Mouse (Mus musculus) spleen, adult 2 months (tissue): ENCODE results near the gene Synpo2. TPM values are rescaled to one million over a fixed set of nuclear protein-coding genes. Genes with fewer than 3 reads are reported as not detected.

Source experiments
- DNase-seq, 2 experiments: peaks; one replicate each; pipeline versions ENCODE4 v3.0.0 to v3.0.0-alpha.2; 2012 to 2021; ENCODE audit warnings: low spot score in 2 of 2, low read depth in 1 of 2
- H3K27ac ChIP-seq: fragments of 200-500 bp; 2 replicates; pipeline ENCODE4 v1.5.1; 2012; ENCODE audit warnings: low read length, inconsistent platforms; ENCODE audit not compliant: insufficient read depth
- H3K27me3 ChIP-seq: fragments of 200-500 bp; 2 replicates; pipeline ENCODE4 v1.6.1; 2012; ENCODE audit warnings: mild to moderate bottlenecking, moderate library complexity, low read length, inconsistent platforms; ENCODE audit not compliant: control insufficient read depth, insufficient read depth
- H3K36me3 ChIP-seq: fragments of 200-500 bp; 2 replicates; pipeline ENCODE4 v1.6.1; 2012; ENCODE audit warnings: mild to moderate bottlenecking, low read length, inconsistent platforms; ENCODE audit not compliant: control insufficient read depth, insufficient read depth
- H3K4me1 ChIP-seq: fragments of 200-500 bp; 2 replicates; pipeline ENCODE4 v1.6.1; 2011; ENCODE audit warnings: inconsistent platforms; ENCODE audit not compliant: control insufficient read depth, insufficient read depth, insufficient read length
- H3K4me3 ChIP-seq: fragments of 200-500 bp; 2 replicates; pipeline ENCODE4 v1.5.1; 2011; ENCODE audit warnings: mild to moderate bottlenecking, inconsistent platforms; ENCODE audit not compliant: insufficient read depth, insufficient read length; ENCODE audit errors: extremely low read depth
- CTCF ChIP-seq: fragments of 200-500 bp; IDR thresholded peaks from 2 replicates; pipeline ENCODE4 v1.5.1; 2011; ENCODE audit warnings: mild to moderate bottlenecking, inconsistent platforms; ENCODE audit not compliant: insufficient read depth, insufficient read length, insufficient replicate concordance; ENCODE audit errors: extremely low read depth
- POLR2A ChIP-seq: fragments of 200-500 bp; IDR thresholded peaks from 2 replicates; pipeline ENCODE4 v1.6.1; 2011; ENCODE audit warnings: low read depth, low read length, inconsistent platforms
- WGBS: fragments of 180-500 bp; shearing (Covaris S2); methylation state at CpG from one replicate; pipeline ENCODE4 v1.1.7; 2018; 5-methylcytosine and 5-hydroxymethylcytosine counted together
- polyA plus RNA-seq: library from polyadenylated mRNA; depleted of rRNA; stranded (reverse); fragments of >200 nt; gene quantifications from 2 replicates; pipeline ENCODE4 v1.2.3, GENCODE M21; 2012

Gene Synpo2
- polyA plus RNA-seq, 1 experiment, result 7.8 TPM

DNA sequence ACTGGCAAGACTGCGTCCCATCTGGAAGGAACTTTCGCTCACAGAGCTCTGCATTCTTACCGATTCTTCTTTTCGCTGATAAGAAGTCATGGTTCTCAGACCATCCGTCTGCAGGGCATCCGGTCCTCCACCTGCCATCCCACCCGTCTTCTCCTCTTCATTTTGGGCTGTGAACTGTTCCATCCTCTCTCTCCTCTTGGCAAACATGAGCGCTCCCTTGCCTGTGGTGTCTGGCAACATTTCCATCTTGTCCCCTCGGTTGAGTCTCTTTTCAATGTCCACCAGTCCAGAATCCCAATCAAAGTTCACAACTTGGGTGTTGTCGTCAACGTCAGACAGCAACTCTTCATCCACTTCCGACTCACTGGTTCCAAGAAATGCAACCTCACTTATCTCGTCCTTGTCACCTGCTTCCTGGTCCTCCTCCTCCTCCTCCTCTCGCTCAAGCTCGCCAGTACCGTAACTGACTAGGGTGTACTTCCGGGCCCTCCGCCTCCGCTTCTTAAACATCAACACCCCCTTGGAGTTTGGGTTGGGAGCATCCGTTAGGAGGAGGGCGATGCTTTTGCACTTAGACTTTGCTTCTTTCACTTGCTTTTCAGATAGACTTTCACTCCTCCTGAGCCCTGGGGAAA is 121.8 kb downstream of the Synpo2 start:
- no peaks in the 10 kb centered on the region for H3K36me3 ChIP-seq
- no peak overlapping the region for H3K27ac ChIP-seq
- H3K4me3 ChIP-seq, result no peak overlapping the region
- TF ChIP-seq POLR2A (no peak), CTCF (no peak)
- no peak for DNase-seq
- no peaks in the 10 kb centered on the region for H3K4me1 ChIP-seq
- whole genome bisulfite sequencing, result 89% methylated on average over 21 of the region's 21 CpGs
- H3K27me3 ChIP-seq, result no peaks in the 10 kb centered on the region

DNA sequence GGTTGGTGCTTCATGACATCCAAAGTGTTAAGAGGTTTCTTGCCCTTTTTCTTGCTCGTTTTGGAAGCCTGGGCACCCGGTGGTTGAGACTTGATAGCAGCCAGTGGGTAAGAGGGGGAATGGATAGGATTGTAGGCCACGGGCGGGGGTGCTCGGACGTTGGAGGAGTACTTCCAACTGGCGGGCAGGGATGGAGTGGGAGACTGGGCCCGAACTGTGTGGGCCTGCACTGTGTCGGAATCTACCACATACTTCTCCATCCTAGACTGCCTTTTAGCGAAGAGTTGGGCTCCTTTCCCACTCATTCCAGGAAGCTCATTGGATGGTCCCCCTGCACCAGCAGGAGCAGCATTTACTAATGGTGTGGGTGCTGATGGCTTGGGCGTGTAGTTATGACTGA is 123.2 kb downstream of the Synpo2 start:
- 94% methylated on average over 11 of the region's 11 CpGs for WGBS
- H3K4me1 ChIP-seq, result no peaks in the 10 kb centered on the region
- no peak for DNase-seq
- TF ChIP-seq CTCF (no peak), POLR2A (no peak)
- no peak overlapping the region for H3K27ac ChIP-seq
- no peaks in the 10 kb centered on the region for H3K27me3 ChIP-seq
- no peak overlapping the region for H3K4me3 ChIP-seq
- H3K36me3 ChIP-seq, result no peaks in the 10 kb centered on the region

DNA sequence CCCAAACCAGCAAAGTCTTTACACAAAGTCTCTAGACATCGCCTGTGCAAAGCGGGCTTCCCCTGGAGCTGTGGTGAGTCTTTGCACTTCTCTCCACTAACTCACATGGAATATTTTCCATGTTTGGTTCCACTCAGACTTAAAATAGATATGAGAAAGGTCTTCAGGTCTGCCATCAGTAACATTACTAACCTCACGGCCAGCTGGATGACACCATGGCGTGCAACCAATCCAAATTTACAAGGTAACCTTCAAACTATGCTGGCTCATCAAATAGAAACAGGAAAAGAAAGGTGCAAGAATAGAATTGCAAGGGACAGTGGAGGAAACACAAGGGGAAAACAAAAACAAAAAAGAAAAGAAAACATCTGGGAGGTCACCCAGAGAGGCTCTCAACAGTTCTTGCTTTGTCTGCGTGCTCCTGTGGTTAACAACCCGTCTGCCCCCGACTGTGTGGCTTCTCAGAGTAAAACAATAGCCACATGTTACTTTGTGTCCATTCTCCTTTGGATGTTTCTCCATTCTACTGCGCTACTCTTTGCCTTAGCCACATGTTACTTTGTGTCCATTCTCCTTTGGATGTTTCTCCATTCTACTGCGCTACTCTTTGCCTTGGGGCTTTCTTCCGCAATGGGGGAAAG is 124.8 kb downstream of the Synpo2 start:
- TF ChIP-seq CTCF, result no peak
- no peak for TF ChIP-seq POLR2A
- no peaks in the 10 kb centered on the region for H3K27me3 ChIP-seq
- peaks cover 2% of the 10 kb centered on the region; the same call in 1 of the 2 replicates for H3K4me1 ChIP-seq
- no peaks in the 10 kb centered on the region for H3K36me3 ChIP-seq
- DNase-seq, result no peak
- H3K27ac ChIP-seq, result no peak overlapping the region
- no peak overlapping the region for H3K4me3 ChIP-seq
- WGBS, result 84% methylated on average over 10 of the region's 10 CpGs

DNA sequence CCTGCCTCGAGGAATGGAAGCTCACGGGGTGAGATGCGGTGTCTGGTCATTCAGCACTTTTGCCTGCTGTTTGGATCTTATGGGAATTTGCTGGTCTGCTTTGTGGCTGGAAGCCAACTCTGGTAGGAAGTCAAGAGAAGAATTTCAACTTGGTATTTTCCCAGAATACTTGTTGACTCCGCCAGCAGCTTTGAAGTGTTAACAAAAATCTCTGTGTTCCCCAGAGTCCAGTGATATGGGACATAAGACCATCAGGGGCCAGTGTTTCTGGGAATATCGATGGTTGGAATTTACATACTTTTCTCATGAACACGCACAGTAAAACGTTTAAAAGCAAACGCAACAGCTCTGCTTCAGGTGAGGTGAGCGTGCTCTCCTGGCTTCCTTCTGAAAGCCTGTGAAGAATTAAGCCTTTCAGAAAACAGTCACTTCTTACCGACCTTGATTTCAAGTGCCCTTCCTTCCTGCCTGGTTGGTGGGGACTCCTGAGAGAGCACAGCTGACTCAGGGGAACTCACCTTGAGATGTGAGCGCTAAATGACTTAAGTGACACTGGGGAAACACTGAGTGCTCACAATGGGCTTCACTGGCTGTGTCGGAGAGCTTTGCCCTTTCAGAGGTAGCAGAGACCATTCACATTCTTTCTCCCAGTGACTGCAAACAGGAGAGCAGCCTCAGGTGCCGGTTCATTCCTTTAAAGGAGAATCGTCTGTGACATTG is 128.0 kb downstream of the Synpo2 start:
- no peak for TF ChIP-seq CTCF
- no peak for TF ChIP-seq POLR2A
- peaks cover 2% of the 10 kb centered on the region; the same call in 1 of the 2 replicates for H3K4me1 ChIP-seq
- no peak overlapping the region for H3K4me3 ChIP-seq
- no peak overlapping the region for H3K27ac ChIP-seq
- no peaks in the 10 kb centered on the region for H3K36me3 ChIP-seq
- 62% methylated on average over 14 of the region's 14 CpGs for WGBS
- H3K27me3 ChIP-seq, result no peaks in the 10 kb centered on the region
- DNase-seq, result no peak

DNA sequence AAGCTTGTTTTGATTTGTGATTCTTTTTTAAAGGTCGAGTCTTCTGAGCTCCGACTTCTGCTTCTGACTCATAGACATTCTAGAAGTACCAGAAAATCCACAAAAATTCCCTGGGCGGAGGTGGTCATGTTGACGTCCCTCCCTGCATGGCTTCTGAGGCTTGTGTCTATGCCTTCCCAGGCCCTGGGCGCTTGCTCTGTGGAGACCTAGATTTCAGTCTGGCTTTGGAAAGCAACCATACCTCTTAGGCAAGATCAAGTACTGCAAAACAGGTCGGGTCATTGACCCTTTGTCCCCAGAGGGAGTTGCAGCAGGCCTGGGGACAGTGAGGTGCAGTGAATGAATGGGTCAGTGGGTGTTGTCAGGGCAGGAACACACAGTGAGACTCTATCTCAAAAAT is 131.6 kb downstream of the Synpo2 start:
- TF ChIP-seq POLR2A (no peak), CTCF (no peak)
- Histone ChIP-seq H3K27me3 (no peaks in the 10 kb centered on the region), H3K4me1 (peaks cover 2% of the 10 kb centered on the region; the same call in 1 of the 2 replicates), H3K27ac (no peak overlapping the region), H3K36me3 (no peaks in the 10 kb centered on the region), H3K4me3 (no peak overlapping the region)
- DNase-seq, result no peak
- 83% methylated on average over 6 of the region's 6 CpGs for WGBS

DNA sequence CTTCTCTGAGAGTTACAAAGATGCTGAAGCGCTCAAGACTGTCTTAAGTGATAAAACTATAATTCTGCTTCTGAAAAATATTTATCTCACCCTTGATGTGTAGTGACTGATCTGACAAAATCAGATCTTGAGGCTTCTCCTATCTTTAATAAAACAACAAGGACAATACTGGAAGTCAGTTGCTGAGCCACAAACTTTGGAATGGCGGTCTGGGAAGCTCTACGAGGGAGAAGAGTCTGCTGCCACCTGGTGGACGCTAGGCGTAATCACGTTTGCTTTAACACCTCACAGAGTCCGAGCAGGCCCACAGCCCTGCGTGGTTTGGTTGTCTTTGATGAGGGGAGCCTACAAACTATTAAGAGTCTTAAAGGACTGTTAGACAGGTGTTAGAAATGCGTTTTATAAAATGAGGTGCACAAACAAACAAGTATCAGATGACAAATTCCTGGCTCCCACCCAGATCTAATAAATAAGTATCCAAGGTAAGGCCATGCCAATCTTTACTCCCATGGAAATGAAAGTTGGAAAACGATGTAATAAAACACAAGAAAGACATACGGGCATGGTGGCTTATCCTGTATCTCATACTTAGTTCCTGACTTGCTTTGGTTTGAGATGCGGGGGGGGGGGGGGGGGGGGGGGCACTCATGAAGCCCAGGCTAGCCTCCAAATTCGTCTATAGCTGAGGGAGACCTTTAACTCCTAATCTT is 132.6 kb downstream of the Synpo2 start:
- Histone ChIP-seq H3K4me3 (no peak overlapping the region), H3K27ac (no peak overlapping the region), H3K27me3 (no peaks in the 10 kb centered on the region), H3K36me3 (no peaks in the 10 kb centered on the region), H3K4me1 (peaks cover 2% of the 10 kb centered on the region; the same call in 1 of the 2 replicates)
- TF ChIP-seq CTCF, result peak; percentile 79; the same call in 1 of the 2 replicates
- no peak for TF ChIP-seq POLR2A
- peak; percentile 15 to 43 for DNase-seq
- 29% methylated on average over 13 of the region's 13 CpGs for WGBS

DNA sequence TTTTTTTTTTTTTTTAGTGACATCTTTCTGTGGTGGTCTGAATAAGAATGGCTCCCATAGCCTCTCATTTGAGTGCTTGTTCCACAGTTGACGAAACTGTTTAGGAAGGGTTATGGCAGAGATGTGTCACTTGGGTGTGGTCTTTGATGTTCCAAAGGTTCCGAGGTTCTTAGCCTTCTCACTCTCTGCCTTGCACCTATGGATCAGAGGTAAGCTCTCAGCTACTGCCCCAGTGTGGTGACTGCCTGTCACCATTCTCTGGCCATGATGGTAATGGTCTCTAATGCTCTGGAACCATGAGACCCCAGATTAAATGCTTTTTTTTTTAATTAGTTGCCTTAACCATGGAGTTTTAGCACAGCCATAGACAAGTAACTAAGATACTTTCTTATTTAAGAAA is 134.2 kb downstream of the Synpo2 start:
- no peak overlapping the region for H3K27ac ChIP-seq
- no peaks in the 10 kb centered on the region for H3K36me3 ChIP-seq
- no peak overlapping the region for H3K4me3 ChIP-seq
- no peak for TF ChIP-seq POLR2A
- no peak for TF ChIP-seq CTCF
- H3K4me1 ChIP-seq, result peaks cover 2% of the 10 kb centered on the region; the same call in 1 of the 2 replicates
- H3K27me3 ChIP-seq, result no peaks in the 10 kb centered on the region
- DNase-seq, result no peak
- WGBS, result 88% methylated on average over 2 of the region's 2 CpGs
